Comparison of ENCODE assay signal across 23 mouse cellular contexts in the genomic region with DNA sequence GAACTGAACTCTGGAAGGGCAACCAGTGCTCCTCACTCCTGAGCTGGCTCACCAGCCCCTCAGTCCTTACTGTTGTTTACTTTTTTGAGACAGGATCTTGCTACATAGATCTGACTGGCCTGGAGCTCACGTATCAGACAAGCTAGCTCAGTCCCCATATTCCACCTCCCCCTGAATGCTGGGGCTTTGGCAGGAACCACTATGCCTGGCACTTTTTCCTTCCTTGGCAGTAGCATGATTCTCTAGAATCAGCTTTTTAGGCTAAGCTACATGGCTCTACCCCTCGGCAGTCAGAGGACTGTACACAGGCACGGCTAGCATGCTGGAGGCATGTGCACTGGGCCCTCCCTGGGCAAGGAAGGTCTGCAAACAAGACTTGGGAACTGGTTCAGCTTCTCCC. TPM values are rescaled to one million over a fixed set of nuclear protein-coding genes. Genes with fewer than 3 reads are reported as not detected.
DNase-seq lines count a peak whose midpoint lies in the region; ATAC-seq and TF ChIP-seq lines count a peak whose summit lies in the region.
"Had no signal": no experiment of that assay in that cellular context is flagged by ENCODE, and none has a peak within 500 bp of the region (broad histone marks: within the 10 kb centered on the region; RNA-seq: fewer than 3 reads in every experiment).

No protein-coding gene starts in this region.

- H3K9ac ChIP-seq in forebrain, postnatal 0 days = no peak overlapping the region
- H3K9ac ChIP-seq in forebrain, embryonic 14.5 days (ENCODE audit: low read length) = no peak overlapping the region
- H3K9ac ChIP-seq in CH12.LX (ENCODE audit: insufficient read depth, low read depth) = no peak overlapping the region
- H3K9ac ChIP-seq: embryonic facial prominence, embryonic 12.5 days; forebrain, embryonic 13.5 days had no signal

- TF ChIP-seq RAD21 in CH12.LX (IDR thresholded peaks at IDR 0.05; ENCODE audit: low read depth, low read length) = no peak

- H3K36me3 ChIP-seq in forebrain, postnatal 0 days (ENCODE audit: insufficient read depth) = peaks cover 98% of the 10 kb centered on the region
- H3K36me3 ChIP-seq in forebrain, embryonic 14.5 days (ENCODE audit: control insufficient read depth, insufficient read depth, low read length) = peaks cover 100% of the 10 kb centered on the region
- peaks cover 95 to 97% of the 10 kb centered on the region in 2 experiments for H3K36me3 ChIP-seq in CH12.LX (replicated peaks in 1 of 2; ENCODE audit: control insufficient read depth in 1 of 2, insufficient read depth in 1 of 2, low read length in 1 of 2)

- TF ChIP-seq EP300 in CH12.LX (IDR thresholded peaks at IDR 0.05; ENCODE audit: low read length) = no peak

- in situ Hi-C loops in CH12.LX (cut with MboI; ENCODE audit: low pct_ligation_motif_present, low pct_unique_long_range_greater_than_20kb, low sequenced_read_pairs) = no loop called here

- no peaks in the 10 kb centered on the region for H3K9me3 ChIP-seq in forebrain, postnatal 0 days (ENCODE audit: low read length)
- no peaks in the 10 kb centered on the region for H3K9me3 ChIP-seq in forebrain, embryonic 14.5 days (replicated peaks; ENCODE audit: control insufficient read depth, low read length)
- no peaks in the 10 kb centered on the region for H3K9me3 ChIP-seq in CH12.LX (replicated peaks; ENCODE audit: low read length)
- H3K9me3 ChIP-seq: embryonic facial prominence, embryonic 10.5 days; embryonic facial prominence, embryonic 12.5 days; forebrain, embryonic 13.5 days had no signal

- H3K4me2 ChIP-seq in forebrain, postnatal 0 days (ENCODE audit: low read depth) = no peak overlapping the region
- no peak overlapping the region for H3K4me2 ChIP-seq in forebrain, embryonic 14.5 days (ENCODE audit: low read length)
- no peak overlapping the region for H3K4me2 ChIP-seq in CH12.LX (ENCODE audit: insufficient read depth, low read depth, poor library complexity, severe bottlenecking)
- H3K4me2 ChIP-seq: embryonic facial prominence, embryonic 12.5 days; forebrain, embryonic 13.5 days had no signal

- no peak overlapping the region for H3K27ac ChIP-seq in forebrain, postnatal 0 days (ENCODE audit: low read depth, low read length)
- no peak overlapping the region for H3K27ac ChIP-seq in forebrain, embryonic 14.5 days (ENCODE audit: low read depth, low read length)
- no peak overlapping the region for H3K27ac ChIP-seq in CH12.LX (ENCODE audit: insufficient read depth, low read depth)
- H3K27ac ChIP-seq: embryonic facial prominence, embryonic 10.5 days; embryonic facial prominence, embryonic 12.5 days; forebrain, embryonic 13.5 days had no signal

- ATAC-seq in forebrain, postnatal 0 days = peak; percentile 24; the same call in 1 of the 2 replicates
- no peak for ATAC-seq in forebrain, embryonic 14.5 days
- ATAC-seq: CD4-positive, CD25-positive, alpha-beta regulatory T cell, adult 4 months; forebrain, embryonic 13.5 days; forebrain, embryonic 16.5 days had no signal

- 0 out of 2 replicates have a peak, but pooled peaks have one; percentile 17 for TF ChIP-seq POLR2A in CH12.LX (IDR thresholded peaks at IDR 0.05; ENCODE audit: low read depth, low read length)

- no peaks in the 10 kb centered on the region for H3K79me2 ChIP-seq in CH12.LX (replicated peaks; ENCODE audit: control insufficient read depth, extremely low read depth, insufficient read depth, poor library complexity, severe bottlenecking)

- no peaks in the 10 kb centered on the region for H3K4me1 ChIP-seq in forebrain, postnatal 0 days (ENCODE audit: insufficient read depth)
- no peaks in the 10 kb centered on the region for H3K4me1 ChIP-seq in forebrain, embryonic 14.5 days (ENCODE audit: control insufficient read depth, insufficient read depth, low read length)
- H3K4me1 ChIP-seq in CH12.LX (ENCODE audit: control insufficient read depth in 1 of 2, insufficient read depth in 2 of 2) = no peaks in the 10 kb centered on the region
- H3K4me1 ChIP-seq: embryonic facial prominence, embryonic 10.5 days; embryonic facial prominence, embryonic 12.5 days; forebrain, embryonic 13.5 days had no signal

- WGBS in forebrain, postnatal 0 days = 84% methylated on average over 3 of the region's 3 CpGs
- 84% methylated on average over 3 of the region's 3 CpGs for WGBS in forebrain, embryonic 14.5 days

- dilution Hi-C loops in CH12.LX (cut with MboI; ENCODE audit: extremely low pct_ligation_motif_present, extremely low pct_unique_long_range_greater_than_20kb, low sequenced_read_pairs) = no loop called here

- H3K4me3 ChIP-seq in forebrain, postnatal 0 days (ENCODE audit: low read depth, low read length) = no peak overlapping the region
- no peak overlapping the region for H3K4me3 ChIP-seq in forebrain, embryonic 14.5 days (ENCODE audit: low read depth, low read length)
- H3K4me3 ChIP-seq in CH12.LX (replicated peaks in 1 of 3; ENCODE audit: low read depth in 2 of 3, low read length in 2 of 3, poor library complexity in 1 of 3) = no peak overlapping the region
- H3K4me3 ChIP-seq: embryonic facial prominence, embryonic 10.5 days; embryonic facial prominence, embryonic 12.5 days; forebrain, embryonic 13.5 days had no signal

- no peaks in the 10 kb centered on the region for H3K27me3 ChIP-seq in forebrain, postnatal 0 days (ENCODE audit: insufficient read depth, low read length)
- no peaks in the 10 kb centered on the region for H3K27me3 ChIP-seq in forebrain, embryonic 14.5 days (replicated peaks; ENCODE audit: control insufficient read depth, insufficient read depth, low read length)
- no peaks in the 10 kb centered on the region for H3K27me3 ChIP-seq in CH12.LX (replicated peaks)
- H3K27me3 ChIP-seq: embryonic facial prominence, embryonic 12.5 days; forebrain, embryonic 13.5 days had no signal

- no peak for TF ChIP-seq CTCF in forebrain, postnatal 0 days (IDR thresholded peaks at IDR 0.05; ENCODE audit: low read depth)
- TF ChIP-seq CTCF in CH12.LX (conservative IDR thresholded peaks at IDR 0.05 in 1 of 2, IDR thresholded peaks at IDR 0.05 in 1 of 2; ENCODE audit: low read depth in 2 of 2, low read length in 2 of 2) = no peak

- DNase-seq in forebrain, postnatal 0 days = peak; percentile 49
- no peak for DNase-seq in forebrain, embryonic 14.5 days (ENCODE audit: low spot score)
- DNase-seq in frontal cortex, postnatal 36 days (ENCODE audit: low spot score in 2 of 2) = peak; percentile 31 to 40
- no peak for DNase-seq in frontal cortex, postnatal 14 days (ENCODE audit: low spot score in 2 of 2)
- DNase-seq in layer of hippocampus, adult 9-11 months = peak; percentile 48
- DNase-seq in layer of hippocampus, adult 9-10 months (ENCODE audit: low spot score) = no peak
- no peak for DNase-seq in CH12.LX (ENCODE audit: extremely low read depth)
- no peak for DNase-seq in right cerebral cortex, adult 2 months (ENCODE audit: low spot score in 2 of 2)
- DNase-seq: adrenal gland, adult 2 months; adrenal gland, postnatal 10 days; adrenal gland, postnatal 25 days; B cell, adult 2 months; cerebellum, adult 11-12 months; cerebellum, adult 2 months; cerebellum, adult 9-10 months; cerebellum, postnatal 10 days; cerebellum, postnatal 25 days had no signal

TF ChIP-seq in CH12.LX, 34 proteins besides CTCF, POLR2A, EP300 and RAD21 (continues in another document):
- TF ChIP-seq USF2 (conservative IDR thresholded peaks at IDR 0.05; ENCODE audit: low read depth, low read length) (no peak), MEF2A (IDR thresholded peaks at IDR 0.05; ENCODE audit: borderline replicate concordance, low read depth, low read length) (no peak), CHD2 (IDR thresholded peaks at IDR 0.05; ENCODE audit: low read length) (no peak), IRF4 (IDR thresholded peaks at IDR 0.05; ENCODE audit: low read depth, low read length) (no peak), USF1 (IDR thresholded peaks at IDR 0.05; ENCODE audit: low read depth, low read length) (no peak), ZNF384 (IDR thresholded peaks at IDR 0.05; ENCODE audit: low read depth, low read length) (no peak), UBTF (IDR thresholded peaks at IDR 0.05; ENCODE audit: low read depth, low read length) (no peak)

RNA-seq across cellular contexts. Expression of a gene that starts 14.6 kb away (rescaled TPM):
- total RNA-seq in forebrain, postnatal 0 days (2014; rRNA removed) = 54.9 and 70.6 TPM in 2 replicates
- 11.9 and 13.8 TPM in 2 replicates for polyA plus RNA-seq in forebrain, postnatal 0 days (2015; fragmentation: Nextera tagmentation; extraction: Ambion mirVana)
- 18.2 and 24.3 TPM in 2 replicates for polyA plus RNA-seq in forebrain, embryonic 14.5 days (2014; fragmentation: Nextera tagmentation; extraction: Ambion mirVana)
- total RNA-seq in CH12.LX (2012; rRNA removed) (103 and 132 TPM in 2 replicates), CH12.LX (2014; rRNA removed) (58.5 and 59.4 TPM in 2 replicates)
- polyA plus RNA-seq in CH12.LX (2012; ENCODE audit: insufficient read length, low read depth) = 148 and 181 TPM in 2 replicates

RNA-seq across cellular contexts. Expression of a gene that starts 17.4 kb away (rescaled TPM):
- 191 and 201 TPM in 2 replicates for total RNA-seq in forebrain, postnatal 0 days (2014; rRNA removed)
- polyA plus RNA-seq in forebrain, postnatal 0 days (2015; fragmentation: Nextera tagmentation; extraction: Ambion mirVana) = 133 and 139 TPM in 2 replicates
- polyA plus RNA-seq in forebrain, embryonic 14.5 days (2014; fragmentation: Nextera tagmentation; extraction: Ambion mirVana) = 75.9 and 95.4 TPM in 2 replicates
- total RNA-seq in CH12.LX (2012; rRNA removed) (2.9 and 4.3 TPM in 2 replicates), CH12.LX (2014; rRNA removed) (2.3 and 2.5 TPM in 2 replicates)
- polyA plus RNA-seq in CH12.LX (2012; ENCODE audit: insufficient read length, low read depth) = 5.7 and 7.0 TPM in 2 replicates
- polyA plus RNA-seq: CD4-positive, CD25-positive, alpha-beta regulatory T cell, adult 4 months had no signal

RNA-seq across cellular contexts. Expression of a gene that starts 29.2 kb away (rescaled TPM):
- 34.1 and 56.6 TPM in 2 replicates for total RNA-seq in forebrain, postnatal 0 days (2014; rRNA removed)
- 20.9 and 24.1 TPM in 2 replicates for polyA plus RNA-seq in forebrain, postnatal 0 days (2015; fragmentation: Nextera tagmentation; extraction: Ambion mirVana)
- 6.3 and 6.8 TPM in 2 replicates for polyA plus RNA-seq in forebrain, embryonic 14.5 days (2014; fragmentation: Nextera tagmentation; extraction: Ambion mirVana)
- 3.8 and 6.3 TPM in 2 replicates for total RNA-seq in CH12.LX (2012; rRNA removed)
- total RNA-seq in CH12.LX (2014; rRNA removed) = 5.8 and 9.4 TPM in 2 replicates
- polyA plus RNA-seq in CH12.LX (2012; ENCODE audit: insufficient read length, low read depth) = 5.7 and 6.0 TPM in 2 replicates

RNA-seq across cellular contexts. Expression of a gene that starts 38.2 kb away (rescaled TPM):
- 39.2 and 42.3 TPM in 2 replicates for total RNA-seq in forebrain, postnatal 0 days (2014; rRNA removed)
- polyA plus RNA-seq in forebrain, postnatal 0 days (2015; fragmentation: Nextera tagmentation; extraction: Ambion mirVana) = 1.9 and 5.4 TPM in 2 replicates
- polyA plus RNA-seq in forebrain, embryonic 14.5 days (2014; fragmentation: Nextera tagmentation; extraction: Ambion mirVana) = 6.4 and 10.4 TPM in 2 replicates
- total RNA-seq in CH12.LX (2012; rRNA removed) (1.5 and 2.6 TPM in 2 replicates), CH12.LX (2014; rRNA removed) (0.05 TPM in 1 of 2 replicates, not detected in the other)
- polyA plus RNA-seq in CH12.LX (2012; ENCODE audit: insufficient read length, low read depth) = 0.06 and 0.11 TPM in 2 replicates

RNA-seq across cellular contexts. Expression of a gene that starts 59.9 kb away (rescaled TPM):
- total RNA-seq in forebrain, postnatal 0 days (2014; rRNA removed) = 6.1 and 8.2 TPM in 2 replicates
- 5.6 and 10.5 TPM in 2 replicates for polyA plus RNA-seq in forebrain, postnatal 0 days (2015; fragmentation: Nextera tagmentation; extraction: Ambion mirVana)
- polyA plus RNA-seq in forebrain, embryonic 14.5 days (2014; fragmentation: Nextera tagmentation; extraction: Ambion mirVana) = 3.2 and 3.3 TPM in 2 replicates
- total RNA-seq in CH12.LX (2012; rRNA removed) (0.13 TPM in 1 of 2 replicates, not detected in the other), CH12.LX (2014; rRNA removed) (not detected in 2 replicates)
- polyA plus RNA-seq in CH12.LX (2012; ENCODE audit: insufficient read length, low read depth) = 0.11 and 0.14 TPM in 2 replicates
- total RNA-seq: MEL had no signal
- polyA plus RNA-seq: CD4-positive, CD25-positive, alpha-beta regulatory T cell, adult 4 months had no signal

Comparison
In these comparisons a context has a peak if more than half of its experiments do, and no peak if none do; other contexts are left out.
1. DNase-seq: peak in forebrain, postnatal 0 days (single experiment), frontal cortex, postnatal 36 days (2 of 2) and layer of hippocampus, adult 9-11 months (single experiment); none in forebrain, embryonic 14.5 days (single experiment), frontal cortex, postnatal 14 days (0 of 2), layer of hippocampus, adult 9-10 months (single experiment), CH12.LX (single experiment) and right cerebral cortex, adult 2 months (0 of 2).